Mouse (Mus musculus) regulatory T cell (primary cell): ENCODE data around the gene Ppp3cb.

ENCODE experiments used
- in situ Hi-C: fragments of 300-600 bp; cut with MboI, MseI; formaldehyde crosslinking; loops from one replicate; pipeline ENCODE4 v1.15.1; 2025; ENCODE audit warnings: high pct_unique_total_duplicates

Ppp3cb gene

GRCm38 (mm10) chr14:20481211-20481610, 65.2 kb downstream of the Ppp3cb start:
- in situ Hi-C loops, result no loop called here

DNA sequence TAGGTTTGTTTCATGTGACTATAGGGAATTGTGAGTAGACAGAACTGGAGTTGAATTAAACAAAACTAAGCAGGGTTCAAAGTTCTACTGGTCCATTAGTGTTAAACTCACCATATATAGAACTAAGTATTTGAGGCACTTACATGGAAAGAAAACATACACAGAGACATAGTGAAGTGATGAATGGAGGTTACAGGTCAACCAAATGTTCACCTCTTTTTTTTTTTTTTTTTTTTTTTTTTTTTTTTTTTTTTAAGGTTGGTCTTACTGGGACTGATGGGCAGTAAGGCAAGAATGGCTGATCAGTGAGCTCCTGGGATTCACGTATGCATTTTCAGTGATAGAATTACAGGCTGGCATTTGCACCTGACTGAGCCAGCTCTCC, 66.2 kb downstream of the Ppp3cb start:
- in situ Hi-C loops, result no loop called here

- in situ Hi-C loops, result no loop called here
Measured at GRCm38 (mm10) chr14:20479291-20480194, 66.8 kb downstream of the Ppp3cb start, which contains the start of gene Anxa7. Gene Anxa7 (minus strand): TSS chr14:20480133.

DNA sequence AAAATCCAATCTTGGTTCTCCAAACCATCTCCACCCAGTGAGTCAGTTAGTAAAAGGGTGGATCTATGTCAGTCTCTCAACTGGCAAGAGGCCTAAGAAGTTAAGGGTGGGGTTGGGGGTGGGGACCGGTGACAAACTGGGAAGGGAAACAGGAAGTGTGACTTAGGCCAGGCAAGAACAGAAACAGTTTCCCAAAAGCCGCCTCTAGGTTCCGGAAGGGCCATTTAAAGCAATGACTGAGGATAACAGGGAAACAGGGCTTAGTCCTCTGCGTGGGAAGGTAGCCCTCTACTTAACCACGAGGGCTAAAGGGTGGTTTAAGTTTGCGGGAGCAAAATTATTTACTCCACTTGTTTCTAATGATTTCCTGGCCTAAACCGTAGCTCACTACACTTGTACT, 67.6 kb downstream of the Ppp3cb start:
- in situ Hi-C loops, result no loop called here

- in situ Hi-C loops, result no loop called here
Measured at GRCm38 (mm10) chr14:20478385-20478784, 68.0 kb downstream of the Ppp3cb start.

GRCm38 (mm10) chr14:20477261-20478025, 68.9 kb downstream of the Ppp3cb start:
- in situ Hi-C loops, result no loop called here

DNA sequence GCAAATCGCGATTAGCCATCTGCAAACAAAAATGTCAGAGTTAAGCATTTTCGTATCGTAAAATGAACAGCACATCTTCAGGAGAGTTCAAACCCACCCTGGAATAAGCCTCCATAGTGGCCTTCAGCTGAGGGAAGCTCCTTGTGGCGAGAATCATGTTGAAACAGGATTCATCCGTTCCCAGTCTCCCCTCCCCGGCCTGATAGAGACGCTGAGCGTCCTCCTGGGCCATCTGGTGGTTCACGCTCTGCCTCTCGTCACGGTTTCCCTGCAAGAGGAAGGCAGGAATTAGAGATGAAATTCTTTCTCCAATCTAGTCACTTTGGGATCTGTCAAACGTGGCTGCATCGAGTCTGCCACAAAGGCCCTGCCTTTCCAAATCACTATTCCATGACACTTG, 86.2 kb downstream of the Ppp3cb start:
- in situ Hi-C loops, result no loop called here

GRCm38 (mm10) chr14:20458378-20458777, 88.0 kb downstream of the Ppp3cb start:
- in situ Hi-C loops, result no loop called here

DNA sequence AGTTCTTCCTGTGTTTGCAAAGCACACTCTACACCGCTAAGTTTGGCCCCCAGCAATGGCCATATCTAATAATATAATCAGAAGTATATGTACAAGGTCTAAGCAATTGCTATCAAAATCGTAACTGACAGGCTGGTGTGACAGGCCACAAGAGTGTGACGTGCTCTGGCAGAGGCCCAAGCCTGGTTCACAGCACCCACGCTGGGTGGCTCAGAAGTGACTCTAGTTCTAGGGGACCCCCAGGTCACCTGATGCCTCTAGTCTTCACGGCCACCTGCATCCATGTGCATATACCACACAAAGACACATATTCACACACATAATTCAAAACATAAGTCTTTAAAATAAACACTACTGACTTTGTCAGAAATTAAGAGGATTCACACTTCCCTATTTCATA, 93.4 kb downstream of the Ppp3cb start:
- in situ Hi-C loops, result no loop called here

DNA sequence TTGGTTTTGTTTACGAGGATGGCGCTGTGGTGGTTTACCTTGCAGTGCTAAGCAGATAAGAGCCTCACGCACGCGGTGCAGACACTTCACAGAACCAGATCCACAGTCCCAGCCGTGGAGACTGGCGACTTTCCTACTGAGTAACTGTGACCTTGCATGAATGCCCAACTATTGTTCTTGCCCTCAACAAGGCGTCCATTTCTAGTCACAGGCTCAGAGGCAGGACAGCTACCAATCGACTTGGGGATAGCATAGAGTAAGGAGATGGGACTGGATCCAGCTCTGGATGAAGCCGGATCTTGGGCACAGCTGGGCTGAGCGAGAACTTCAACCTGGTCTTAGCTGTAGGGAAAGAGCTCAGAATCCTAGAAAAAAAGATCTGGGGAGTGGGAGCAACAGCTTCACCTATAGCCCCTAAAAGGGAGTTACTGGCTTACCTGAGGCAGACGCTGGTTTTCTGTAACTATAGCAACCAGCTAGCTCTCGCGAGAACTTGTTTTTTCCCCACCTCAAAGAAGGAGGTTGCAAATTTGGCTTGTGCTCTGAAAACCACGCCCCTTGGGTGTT, 94.5 kb downstream of the Ppp3cb start, which contains the start of gene Cfap70:
TSS of gene Cfap70 (minus strand) at position 462 of the 567 bp plus-strand sequence.
- in situ Hi-C loops, result no loop called here

DNA sequence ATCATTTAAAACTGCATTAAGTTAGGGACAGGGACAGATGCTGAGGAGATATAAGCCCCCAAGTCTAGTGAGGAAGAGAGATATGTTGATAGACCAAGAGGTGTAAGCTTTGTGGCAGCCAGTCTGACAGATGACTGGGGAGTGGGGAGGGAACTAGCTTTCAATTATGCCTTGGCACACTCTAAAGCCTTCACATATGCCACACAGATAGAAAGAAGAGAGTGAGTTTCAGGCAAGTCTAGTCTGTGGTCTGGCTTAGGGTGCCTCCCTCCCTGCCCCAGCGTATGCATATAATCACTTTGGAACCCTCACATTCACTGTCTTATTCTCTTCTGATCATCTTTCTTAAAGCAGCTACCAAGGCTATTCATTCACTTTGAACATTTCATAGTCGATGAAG, 95.1 kb downstream of the Ppp3cb start:
- in situ Hi-C loops, result no loop called here
